Mouse (Mus musculus): ENCODE results near the gene Thbs3.
"Not testable (repeated sequence)": the region's sequence is repeated elsewhere in the genome, so short reads cannot be mapped to it uniquely, and the experiment has no call there.

The Thbs3 gene

DNA sequence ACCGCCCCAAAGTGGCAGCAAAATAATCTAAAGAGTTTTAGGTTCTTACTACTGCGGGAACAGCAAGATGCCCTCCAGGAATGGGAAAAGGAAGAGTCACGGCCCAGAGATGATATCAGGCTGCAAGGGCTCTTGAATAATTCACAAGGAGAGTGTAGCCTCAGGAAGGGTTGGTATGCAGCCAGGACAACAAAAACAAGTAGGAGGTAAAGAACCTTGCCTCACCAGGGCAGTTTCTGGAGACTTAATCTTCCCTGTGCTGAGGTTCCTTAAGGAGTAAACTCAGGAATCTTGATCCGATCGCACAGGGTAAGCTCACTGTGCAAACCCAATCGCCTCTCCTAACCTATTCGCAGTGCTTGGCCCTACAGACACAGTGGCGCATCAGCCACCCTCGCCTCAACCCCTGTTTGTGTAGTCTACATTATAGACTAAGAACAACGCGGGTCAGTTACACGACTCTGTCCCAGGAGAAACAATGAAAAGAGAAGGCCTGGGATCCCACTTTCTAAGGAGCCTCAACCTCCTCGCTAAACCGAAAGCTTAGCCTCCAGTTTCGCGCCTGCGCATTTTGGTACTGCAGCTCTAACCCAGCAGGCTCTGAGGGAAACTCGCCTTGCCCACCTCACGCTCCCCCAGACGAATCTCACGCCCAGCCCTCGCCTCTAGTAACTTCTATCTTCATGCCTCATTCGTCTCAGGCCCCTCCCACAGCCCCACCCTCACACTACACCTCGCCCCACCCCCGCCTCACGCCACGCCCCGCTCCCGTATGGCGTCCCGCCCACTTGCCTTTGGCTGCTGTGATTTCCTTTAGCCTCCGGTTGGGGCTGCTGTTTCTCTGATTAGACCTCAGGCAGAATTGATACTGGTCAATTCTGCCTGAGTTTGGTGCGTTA lies 18.8 kb upstream of the Thbs3 start:
- DNase-seq (ENCODE audit: low spot score in 2 of 2), result peak; percentile 74 to 83

DNA sequence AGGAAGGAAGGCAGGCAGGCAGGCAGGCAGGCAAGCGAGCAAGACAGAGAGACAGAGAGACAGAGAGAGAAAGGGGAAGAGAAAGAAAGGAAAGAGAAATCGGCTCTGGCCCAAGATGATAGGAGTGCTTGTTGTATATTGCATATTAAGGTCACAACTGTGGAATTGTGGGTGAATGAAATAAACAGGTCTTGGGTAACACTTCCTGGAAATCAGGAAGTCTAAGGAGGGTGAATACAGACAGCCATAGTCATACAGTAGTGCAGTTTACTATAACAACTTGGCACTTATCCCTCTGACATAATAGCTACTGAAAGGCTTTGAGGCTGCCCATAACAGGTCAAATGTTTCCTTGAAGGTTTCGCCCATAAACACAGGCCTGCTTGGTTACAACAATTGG lies 15.1 kb upstream of the Thbs3 start:
- no peak for DNase-seq (ENCODE audit: low spot score in 2 of 2)

DNA sequence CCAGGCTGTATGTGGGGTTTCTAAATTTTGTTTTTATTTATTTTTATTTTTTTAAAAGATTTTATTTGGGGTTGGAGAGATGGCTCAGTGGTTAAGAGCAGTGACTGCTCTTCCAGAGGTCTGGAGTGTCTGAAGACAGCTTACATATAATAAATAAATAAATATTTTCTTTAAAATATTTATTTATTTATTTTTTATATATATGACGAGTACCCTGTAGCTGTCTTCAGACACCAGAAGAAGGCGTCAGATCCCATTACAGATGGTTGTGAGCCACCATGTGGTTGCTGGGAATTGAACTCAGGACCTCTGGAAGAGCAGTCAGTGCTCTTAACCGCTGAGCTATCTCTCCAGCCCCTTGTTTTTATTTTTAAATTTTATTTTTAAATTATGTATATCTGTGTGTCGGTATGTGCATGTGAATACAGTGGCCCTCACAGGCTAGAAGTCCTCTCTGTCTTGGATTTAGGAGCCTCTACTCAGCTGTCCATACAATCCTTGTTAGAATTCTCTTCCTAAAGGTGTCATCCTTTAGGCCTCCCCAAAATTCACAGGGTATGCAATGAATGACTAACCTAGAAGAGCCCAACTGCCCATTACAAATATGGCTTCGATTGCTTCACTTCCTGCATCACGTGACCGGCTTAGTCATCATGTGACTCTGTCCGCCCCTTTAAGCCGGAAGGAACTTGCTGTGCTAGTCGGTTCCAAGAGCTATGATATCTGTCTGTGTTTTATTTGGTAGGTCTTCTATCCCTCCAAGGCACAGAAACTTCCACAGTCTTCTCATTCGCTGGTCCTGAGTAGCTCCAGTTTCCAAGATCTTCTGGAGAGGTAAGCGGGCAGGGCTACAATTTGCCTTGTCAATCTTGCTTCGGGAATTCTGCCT lies 12.5 kb upstream of the Thbs3 start, which contains the start of gene Gba:
TSS of gene Gba (plus strand) at position 676 of the 889 bp plus-strand sequence.
- DNase-seq (ENCODE audit: low spot score in 2 of 2), result peak; percentile 84 to 92

GRCm38 (mm10) chr3:89203142-89203514 lies 11.9 kb upstream of the Thbs3 start:
- no peak for DNase-seq (ENCODE audit: low spot score in 2 of 2)

DNA sequence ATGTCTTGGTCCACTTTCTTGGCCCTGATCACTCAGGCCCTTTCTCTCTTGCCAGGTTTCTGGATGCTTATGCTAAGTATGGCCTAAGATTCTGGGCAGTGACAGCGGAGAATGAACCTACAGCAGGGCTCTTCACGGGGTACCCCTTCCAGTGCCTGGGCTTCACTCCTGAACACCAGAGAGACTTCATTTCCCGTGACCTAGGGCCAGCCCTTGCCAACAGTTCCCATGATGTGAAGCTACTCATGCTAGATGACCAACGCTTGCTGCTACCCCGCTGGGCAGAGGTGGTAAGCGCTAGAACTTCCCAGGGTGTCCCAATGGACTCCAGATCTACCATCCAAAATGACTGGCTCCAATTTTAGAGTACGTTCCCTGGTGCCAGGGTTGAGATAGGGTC lies 8.9 kb upstream of the Thbs3 start:
- no peak for DNase-seq (ENCODE audit: low spot score in 2 of 2)

GRCm38 (mm10) chr3:89206695-89207094 lies 8.3 kb upstream of the Thbs3 start:
- no peak for DNase-seq (ENCODE audit: low spot score in 2 of 2)

DNA sequence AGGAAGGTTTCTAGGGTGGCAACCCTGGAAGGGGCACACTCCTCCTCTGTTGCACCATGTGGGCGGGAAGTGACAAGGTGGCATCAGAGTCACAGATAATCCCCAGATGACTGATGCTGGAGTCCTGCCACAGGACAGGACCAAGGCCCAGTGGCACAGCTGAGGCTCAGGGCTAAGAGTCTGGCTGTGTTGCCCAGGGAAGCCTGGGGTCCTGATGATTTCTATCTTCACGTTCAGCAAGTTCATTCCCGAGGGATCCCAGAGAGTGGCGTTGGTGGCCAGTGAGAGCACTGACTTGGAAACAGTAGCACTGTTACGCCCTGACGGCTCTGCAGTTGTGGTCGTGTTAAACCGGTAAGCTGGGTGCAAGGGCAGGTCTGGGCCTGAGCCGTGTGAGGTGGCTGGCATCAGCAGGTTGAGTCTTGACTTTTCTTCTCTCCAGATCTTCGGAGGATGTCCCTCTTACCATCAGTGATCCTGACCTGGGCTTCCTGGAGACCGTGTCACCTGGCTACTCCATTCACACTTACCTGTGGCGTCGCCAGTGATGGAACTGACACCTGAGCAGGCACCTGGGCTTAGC lies 6.8 kb upstream of the Thbs3 start:
- no peak for DNase-seq (ENCODE audit: low spot score in 2 of 2)

GRCm38 (mm10) chr3:89208736-89209135 lies 6.2 kb upstream of the Thbs3 start:
- no peak for DNase-seq (ENCODE audit: low spot score in 2 of 2)

DNA sequence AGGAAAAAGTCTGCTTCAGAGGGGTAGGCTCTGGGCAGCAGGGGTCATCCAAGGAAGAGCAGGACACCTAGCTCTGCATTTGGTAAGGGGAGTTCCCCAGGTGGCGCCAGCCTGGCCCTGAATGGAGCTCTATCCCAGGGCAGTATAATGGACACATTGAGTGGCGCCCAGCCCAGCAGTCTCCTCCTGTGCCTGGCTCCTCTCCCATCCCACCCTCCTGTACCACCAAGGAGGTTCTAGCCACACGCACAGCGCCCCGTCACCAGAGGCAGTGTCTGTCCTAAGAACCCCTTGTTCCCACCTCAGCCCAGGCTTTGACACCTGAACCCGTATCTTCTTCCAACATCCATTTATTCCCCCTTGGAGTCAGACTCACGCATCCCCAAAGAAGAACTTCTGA lies 5.2 kb upstream of the Thbs3 start:
- no peak for DNase-seq (ENCODE audit: low spot score in 2 of 2)

GRCm38 (mm10) chr3:89210162-89210561 lies 4.8 kb upstream of the Thbs3 start:
- no peak for DNase-seq (ENCODE audit: low spot score in 2 of 2)

DNA sequence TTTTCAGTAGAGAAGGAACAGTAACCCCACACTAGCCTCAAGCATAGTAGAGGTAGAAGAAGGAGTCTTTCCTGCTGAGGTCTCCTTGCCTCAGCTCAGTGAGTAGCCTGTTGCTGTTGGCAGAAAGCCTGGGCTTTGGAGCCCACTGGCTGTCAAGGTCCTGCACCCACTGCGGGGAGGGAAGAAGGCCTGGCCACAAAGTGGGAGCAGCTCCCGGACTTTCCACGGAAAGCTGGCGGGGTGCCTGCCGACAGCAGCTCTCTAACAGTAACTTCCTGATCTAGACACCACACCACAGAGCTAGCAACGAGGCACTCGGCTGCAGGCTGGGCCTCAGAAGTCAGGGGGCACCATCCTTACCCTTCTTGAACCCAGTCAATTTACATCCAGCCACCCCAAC lies 4.2 kb upstream of the Thbs3 start:
- DNase-seq (ENCODE audit: low spot score in 2 of 2), result no peak

GRCm38 (mm10) chr3:89213803-89214530 lies 1.0 kb upstream of the Thbs3 start:
- DNase-seq (ENCODE audit: low spot score in 2 of 2), result peak; percentile 93

DNA sequence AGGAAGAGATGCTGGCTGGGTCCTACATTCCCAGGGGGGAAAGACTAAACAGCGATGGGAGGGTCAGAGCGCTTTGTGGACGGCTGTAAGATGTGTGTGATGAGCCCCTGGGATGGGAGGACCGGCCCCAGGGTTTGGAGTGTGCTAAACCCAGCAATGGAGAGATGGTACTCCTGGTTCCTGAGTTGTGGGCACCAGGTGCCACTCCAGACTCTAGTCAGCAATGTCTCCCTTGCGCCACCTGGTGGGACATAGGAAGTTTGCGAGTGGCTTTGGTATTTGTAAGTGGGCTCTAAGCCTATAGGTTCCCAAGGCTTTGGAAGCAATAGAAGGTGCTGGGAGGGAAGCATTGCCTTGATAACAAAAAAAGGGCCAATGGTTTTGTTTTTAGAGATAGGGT lies 873 bp downstream of the Thbs3 start:
- peak; percentile 83 to 90 for DNase-seq (ENCODE audit: low spot score in 2 of 2)

- DNase-seq (ENCODE audit: low spot score in 2 of 2), result not testable (repeated sequence)
These were observed 1.4 kb downstream of the Thbs3 start for GRCm38 (mm10) chr3:89216407-89216806.

GRCm38 (mm10) chr3:89218271-89218670 lies 3.3 kb downstream of the Thbs3 start:
- DNase-seq (ENCODE audit: low spot score in 2 of 2), result no peak

DNA sequence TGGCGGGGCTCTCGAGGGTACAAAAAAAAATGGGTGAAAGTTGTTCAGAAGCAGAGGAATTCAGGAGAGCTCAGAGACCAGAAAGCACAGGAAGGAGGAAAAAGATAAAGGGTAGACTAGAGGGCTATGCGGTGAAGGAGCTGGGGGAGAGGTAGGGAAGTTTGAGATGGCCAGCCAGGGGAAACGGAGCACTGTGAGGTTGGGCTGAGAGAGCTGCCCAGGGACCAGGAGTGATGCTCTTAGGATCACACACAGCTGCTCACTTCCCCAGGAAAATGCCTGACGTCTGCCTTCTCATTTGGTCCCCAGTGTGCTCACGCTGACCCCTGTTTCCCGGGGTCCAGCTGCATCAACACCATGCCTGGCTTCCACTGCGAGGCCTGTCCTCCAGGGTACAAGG lies 4.6 kb downstream of the Thbs3 start:
- DNase-seq (ENCODE audit: low spot score in 2 of 2), result no peak

GRCm38 (mm10) chr3:89221167-89221566 lies 6.2 kb downstream of the Thbs3 start:
- DNase-seq (ENCODE audit: low spot score in 2 of 2), result no peak

GRCm38 (mm10) chr3:89224796-89225195 lies 9.8 kb downstream of the Thbs3 start:
- DNase-seq (ENCODE audit: low spot score in 2 of 2), result no peak

DNA sequence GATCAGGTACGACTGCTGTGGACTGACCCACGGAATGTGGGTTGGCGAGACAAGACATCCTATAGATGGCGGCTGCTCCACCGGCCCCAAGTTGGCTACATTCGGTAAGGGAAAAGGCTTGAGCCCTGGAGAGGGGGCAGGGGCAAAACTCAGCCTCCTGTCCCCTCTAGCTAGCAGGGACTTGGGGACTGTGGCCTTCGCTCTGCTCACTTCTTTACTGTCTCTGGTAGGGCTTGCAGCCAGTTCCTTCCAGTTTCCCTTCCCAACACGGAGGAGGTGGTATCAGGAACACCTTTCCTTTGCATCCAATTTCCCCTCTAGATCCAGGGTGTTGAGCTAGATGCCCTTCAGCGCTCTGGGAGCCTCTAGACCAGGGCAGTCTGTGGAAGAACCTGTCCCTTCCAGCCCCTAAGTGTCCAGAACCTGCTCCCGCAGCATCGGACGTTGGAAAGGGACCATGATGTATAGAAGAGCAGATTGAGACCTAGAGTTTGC lies 10.4 kb downstream of the Thbs3 start:
- DNase-seq (ENCODE audit: low spot score in 2 of 2), result no peak

DNA sequence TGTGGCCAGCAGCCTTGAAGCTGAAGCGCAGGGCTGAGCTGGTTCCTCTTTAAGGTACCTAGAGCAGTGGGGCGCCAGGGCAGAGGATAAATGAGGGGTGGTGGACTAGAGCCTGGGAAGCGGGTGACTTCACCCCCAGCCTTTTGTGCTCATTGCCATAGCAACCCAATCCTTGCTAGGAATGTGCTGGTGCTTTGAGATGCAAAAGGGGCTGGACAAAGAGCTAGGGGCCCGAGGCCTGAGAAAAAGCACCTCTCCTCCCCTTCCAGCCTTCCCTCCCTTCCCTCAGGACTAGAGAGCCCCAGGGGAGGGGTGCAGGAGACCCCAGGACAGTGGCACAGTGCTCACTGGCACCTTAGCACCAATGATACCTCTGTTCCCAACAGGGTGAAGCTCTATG lies 10.9 kb downstream of the Thbs3 start:
- peak in 1 of 2 experiments; percentile 60 for DNase-seq (ENCODE audit: low spot score in 2 of 2)

- no peak for DNase-seq (ENCODE audit: low spot score in 2 of 2)
These were observed 11.4 kb downstream of the Thbs3 start for GRCm38 (mm10) chr3:89226361-89226760.

Data from frontal cortex, postnatal 36 days (tissue).